Mouse (Mus musculus) CH12.LX (cell line): Measurements from ENCODE around the gene Inpp5e. TPM values are rescaled to one million over a fixed set of nuclear protein-coding genes. Genes with fewer than 3 reads are reported as not detected.

Source experiments
- DNase-seq: peaks from one replicate; pipeline ENCODE4 v3.0.0-alpha.2; 2013; ENCODE audit errors: extremely low read depth
- H3K27ac ChIP-seq: 2 replicates; pipeline ENCODE4 v1.5.1; 2012; ENCODE audit warnings: low read depth, mild to moderate bottlenecking, control low read depth, moderate library complexity; ENCODE audit not compliant: insufficient read depth
- H3K27me3 ChIP-seq: replicated peaks from 2 replicates; pipeline ENCODE3; 2012; ENCODE audit warnings: inconsistent platforms
- H3K36me3 ChIP-seq, 2 experiments: replicated peaks in 1 of 2; 2 replicates each; pipeline versions ENCODE3 to v1.6.1; 2012; ENCODE audit warnings: inconsistent platforms in 1 of 2, low read length in 1 of 2, mild to moderate bottlenecking in 1 of 2, mixed read lengths in 1 of 2, moderate library complexity in 1 of 2; ENCODE audit not compliant: control insufficient read depth in 1 of 2, insufficient read depth in 1 of 2
- H3K4me1 ChIP-seq, 2 experiments: 2 replicates each; pipeline ENCODE4 v1.6.1; 2012; ENCODE audit warnings: inconsistent platforms in 1 of 2, moderate library complexity in 1 of 2; ENCODE audit not compliant: insufficient read depth in 2 of 2, control insufficient read depth in 1 of 2
- H3K4me2 ChIP-seq: 2 replicates; pipeline ENCODE4 v1.6.1; 2012; ENCODE audit warnings: low read depth, mild to moderate bottlenecking, control low read depth; ENCODE audit not compliant: poor library complexity, insufficient read depth, severe bottlenecking
- H3K4me3 ChIP-seq, 3 experiments: fragments of 150-350 bp in 1 of 3; sonication (generic) in 1 of 3; replicated peaks in 1 of 3; 2 replicates each; pipeline versions ENCODE3 to v1.5.1; 2011 to 2012; ENCODE audit warnings: low read depth in 2 of 3, low read length in 2 of 3, mild to moderate bottlenecking in 2 of 3, moderate library complexity in 2 of 3, control low read depth in 1 of 3, improper control_type of control experiment in 1 of 3, inconsistent platforms in 1 of 3, mixed read lengths in 1 of 3; ENCODE audit not compliant: poor library complexity in 1 of 3
- H3K79me2 ChIP-seq: replicated peaks from 2 replicates; pipeline ENCODE4 v1.6.1; 2012; ENCODE audit warnings: mild to moderate bottlenecking, moderate library complexity; ENCODE audit not compliant: control insufficient read depth, poor library complexity, insufficient read depth, severe bottlenecking; ENCODE audit errors: extremely low read depth
- H3K9ac ChIP-seq: 2 replicates; pipeline ENCODE4 v1.6.1; 2012; ENCODE audit warnings: low read depth, mild to moderate bottlenecking, control low read depth, moderate library complexity; ENCODE audit not compliant: insufficient read depth
- H3K9me3 ChIP-seq: replicated peaks from 2 replicates; pipeline ENCODE3; 2012; ENCODE audit warnings: low read length, inconsistent platforms, mixed read lengths
- BHLHE40 ChIP-seq: IDR thresholded peaks from 2 replicates; pipeline ENCODE4 v1.6.1; 2011; ENCODE audit warnings: mild to moderate bottlenecking, low read depth, low read length, improper control_type of control experiment
- CHD1 ChIP-seq: IDR thresholded peaks from 2 replicates; pipeline ENCODE4 v1.6.1; 2012; ENCODE audit warnings: low read depth, low read length, improper control_type of control experiment, inconsistent platforms
- CHD2 ChIP-seq: IDR thresholded peaks from 2 replicates; pipeline ENCODE4 v1.6.1; 2011; ENCODE audit warnings: low read length, improper control_type of control experiment
- CTCF ChIP-seq, 2 experiments: IDR thresholded peaks in 1 of 2; conservative IDR thresholded peaks in 1 of 2; 2 replicates each; pipeline ENCODE4 v1.5.1; 2011 to 2012; ENCODE audit warnings: low read depth in 2 of 2, low read length in 2 of 2, improper control_type of control experiment in 1 of 2, inconsistent platforms in 1 of 2, mild to moderate bottlenecking in 1 of 2, moderate library complexity in 1 of 2
- E2F4 ChIP-seq: IDR thresholded peaks from 2 replicates; pipeline ENCODE4 v1.6.1; 2011; ENCODE audit warnings: low read depth, low read length, improper control_type of control experiment; ENCODE audit not compliant: insufficient replicate concordance
- EP300 ChIP-seq: IDR thresholded peaks from 2 replicates; pipeline ENCODE4 v1.6.1; 2011; ENCODE audit warnings: low read length, improper control_type of control experiment
- ETS1 ChIP-seq: conservative IDR thresholded peaks from 2 replicates; pipeline ENCODE4 v1.6.1; 2012; ENCODE audit warnings: low read depth, mild to moderate bottlenecking, inconsistent platforms, low read length, improper control_type of control experiment, moderate library complexity
- IRF4 ChIP-seq: IDR thresholded peaks from 2 replicates; pipeline ENCODE4 v1.6.1; 2014; ENCODE audit warnings: low read depth, mild to moderate bottlenecking, inconsistent platforms, low read length, improper control_type of control experiment
- JUN ChIP-seq: IDR thresholded peaks from 2 replicates; pipeline ENCODE4 v1.6.1; 2011; ENCODE audit warnings: low read depth, mild to moderate bottlenecking, low read length, improper control_type of control experiment, moderate library complexity; ENCODE audit not compliant: insufficient read depth
- JUND ChIP-seq: conservative IDR thresholded peaks from 2 replicates; pipeline ENCODE4 v1.6.1; 2011; ENCODE audit warnings: low read depth, low read length, improper control_type of control experiment
- KAT2A ChIP-seq: IDR thresholded peaks from 2 replicates; pipeline ENCODE4 v1.6.1; 2012; ENCODE audit warnings: low read length, improper control_type of control experiment, inconsistent platforms; ENCODE audit not compliant: insufficient replicate concordance
- MAFK ChIP-seq: IDR thresholded peaks from 2 replicates; pipeline ENCODE4 v1.6.1; 2011; ENCODE audit warnings: low read length, improper control_type of control experiment; ENCODE audit not compliant: insufficient replicate concordance
- MAX ChIP-seq: IDR thresholded peaks from 2 replicates; pipeline ENCODE4 v1.6.1; 2011; ENCODE audit warnings: low read length, improper control_type of control experiment
- MAZ ChIP-seq: IDR thresholded peaks from 2 replicates; pipeline ENCODE4 v1.6.1; 2012; ENCODE audit warnings: low read depth, mild to moderate bottlenecking, inconsistent platforms, low read length, improper control_type of control experiment, moderate library complexity
- MEF2A ChIP-seq: IDR thresholded peaks from 2 replicates; pipeline ENCODE4 v1.6.1; 2014; ENCODE audit warnings: low read depth, mild to moderate bottlenecking, inconsistent platforms, low read length, improper control_type of control experiment, borderline replicate concordance
- MXI1 ChIP-seq: IDR thresholded peaks from 2 replicates; pipeline ENCODE4 v1.6.1; 2011; ENCODE audit warnings: mild to moderate bottlenecking, low read depth, low read length, improper control_type of control experiment
- MYC ChIP-seq: IDR thresholded peaks from 2 replicates; pipeline ENCODE4 v1.6.1; 2011; ENCODE audit warnings: low read depth, mild to moderate bottlenecking, improper control_type of control experiment, low read length
- NELFE ChIP-seq: IDR thresholded peaks from 2 replicates; pipeline ENCODE4 v1.6.1; 2011; ENCODE audit warnings: low read depth, low read length, improper control_type of control experiment
- PAX5 ChIP-seq: IDR thresholded peaks from 2 replicates; pipeline ENCODE4 v1.6.1; 2012; ENCODE audit warnings: low read length, inconsistent platforms, mixed read lengths
- POLR2A ChIP-seq: IDR thresholded peaks from 2 replicates; pipeline ENCODE4 v1.6.1; 2011; ENCODE audit warnings: low read depth, mild to moderate bottlenecking, improper control_type of control experiment, low read length
- POLR2AphosphoS2 ChIP-seq: IDR thresholded peaks from 2 replicates; pipeline ENCODE4 v1.6.1; 2011; ENCODE audit warnings: low read depth, low read length, improper control_type of control experiment
- RAD21 ChIP-seq: IDR thresholded peaks from 2 replicates; pipeline ENCODE4 v1.6.1; 2011; ENCODE audit warnings: low read depth, mild to moderate bottlenecking, low read length, improper control_type of control experiment, moderate library complexity
- SIN3A ChIP-seq: IDR thresholded peaks from 2 replicates; pipeline ENCODE4 v1.6.1; 2012; ENCODE audit warnings: low read length, improper control_type of control experiment, inconsistent platforms
- SMC3 ChIP-seq: IDR thresholded peaks from 2 replicates; pipeline ENCODE4 v1.6.1; 2011; ENCODE audit warnings: low read depth, low read length, improper control_type of control experiment
- TBP ChIP-seq: conservative IDR thresholded peaks from 2 replicates; pipeline ENCODE4 v1.6.1; 2011; ENCODE audit warnings: low read depth, low read length, improper control_type of control experiment
- TCF12 ChIP-seq: IDR thresholded peaks from 2 replicates; pipeline ENCODE4 v1.6.1; 2014; ENCODE audit warnings: low read depth, mild to moderate bottlenecking, inconsistent platforms, low read length, improper control_type of control experiment
- UBTF ChIP-seq: IDR thresholded peaks from 2 replicates; pipeline ENCODE4 v1.6.1; 2012; ENCODE audit warnings: low read depth, mild to moderate bottlenecking, inconsistent platforms, low read length, improper control_type of control experiment, moderate library complexity
- USF1 ChIP-seq: IDR thresholded peaks from 2 replicates; pipeline ENCODE4 v1.6.1; 2014; ENCODE audit warnings: low read depth, mild to moderate bottlenecking, inconsistent platforms, low read length, improper control_type of control experiment
- USF2 ChIP-seq: conservative IDR thresholded peaks from 2 replicates; pipeline ENCODE4 v1.6.1; 2011; ENCODE audit warnings: low read depth, low read length, improper control_type of control experiment
- ZKSCAN1 ChIP-seq: IDR thresholded peaks from 2 replicates; pipeline ENCODE4 v1.6.1; 2012; ENCODE audit warnings: low read depth, inconsistent platforms, low read length, improper control_type of control experiment, borderline replicate concordance
- ZMIZ1 ChIP-seq: IDR thresholded peaks from 2 replicates; pipeline ENCODE4 v1.6.1; 2012; ENCODE audit warnings: low read depth, mild to moderate bottlenecking, inconsistent platforms, low read length, improper control_type of control experiment
- dilution Hi-C: fragments of 300-500 bp; cut with MboI; formaldehyde crosslinking; loops from 2 replicates; pipeline ENCODE4 v1.14.3; 2020; ENCODE audit warnings: low sequenced_read_pairs; ENCODE audit not compliant: extremely low pct_unique_long_range_greater_than_20kb, extremely low pct_ligation_motif_present
- in situ Hi-C: fragments of 300-500 bp; cut with MboI; formaldehyde crosslinking; loops from 3 replicates; pipeline ENCODE4 v1.14.3; 2019; ENCODE audit warnings: low sequenced_read_pairs, low pct_ligation_motif_present, low pct_unique_long_range_greater_than_20kb, mixed read lengths
- polyA plus RNA-seq: library from polyadenylated mRNA; unstranded; fragments of >175 nt; gene quantifications from 2 replicates; pipeline ENCODE4 v1.2.1, GENCODE M21; 2012; ENCODE audit warnings: low read depth; ENCODE audit not compliant: insufficient read length
- total RNA-seq, 2 experiments: library from RNA; depleted of rRNA; stranded (reverse); fragments of 300-350 nt in 1 of 2; fragments of >200 nt in 1 of 2; gene quantifications; 2 replicates each; pipeline ENCODE4 v1.2.3; 2012 to 2014

The Inpp5e gene
- total and polyA plus RNA-seq, 3 experiments, result 5.2 to 10.2 (median 9.6) TPM

GRCm38 (mm10) chr2:26441688-26442087, 32.7 kb upstream of the Inpp5e start:
- TF ChIP-seq USF1, result no peak
- TF ChIP-seq IRF4, result no peak
- TF ChIP-seq MXI1, result no peak
- no peak for TF ChIP-seq POLR2A
- no peak for TF ChIP-seq MYC
- TF ChIP-seq CHD1, result no peak
- no peak for TF ChIP-seq CHD2
- TF ChIP-seq EP300, result no peak
- no peak for TF ChIP-seq JUN
- no peak for TF ChIP-seq USF2
- no peak for TF ChIP-seq ZMIZ1
- TF ChIP-seq E2F4, result no peak
- TF ChIP-seq KAT2A, result no peak
- no peak for TF ChIP-seq MAFK
- no peak for TF ChIP-seq CTCF (conservative IDR thresholded peaks at IDR 0.05 in 1 of 2, IDR thresholded peaks at IDR 0.05 in 1 of 2; ENCODE audit: low read depth in 2 of 2, low read length in 2 of 2)
- no peak for TF ChIP-seq ETS1
- no peak for TF ChIP-seq BHLHE40
- no peak for TF ChIP-seq PAX5
- TF ChIP-seq MEF2A, result no peak
- no peak for TF ChIP-seq SMC3
- Histone ChIP-seq H3K9ac (no peak overlapping the region), H3K36me3 (peaks cover 41 to 54% of the 10 kb centered on the region in 2 experiments), H3K9me3 (no peaks in the 10 kb centered on the region), H3K4me2 (no peak overlapping the region), H3K4me1 (peaks cover 2 to 38% of the 10 kb centered on the region in 2 experiments), H3K79me2 (peaks cover 37% of the 10 kb centered on the region), H3K27ac (no peak overlapping the region), H3K4me3 (no peak overlapping the region), H3K27me3 (no peaks in the 10 kb centered on the region)
- dilution Hi-C loops (no loop called here), in situ Hi-C loops (no loop called here)
- no peak for DNase-seq

- no peak overlapping the region for H3K4me2 ChIP-seq
- TF ChIP-seq MAZ (no peak), MXI1 (no peak), RAD21 (no peak), ZKSCAN1 (no peak), BHLHE40 (no peak), EP300 (no peak), UBTF (no peak), TCF12 (no peak), IRF4 (no peak), KAT2A (no peak), MAX (no peak), JUN (no peak), JUND (no peak), SIN3A (no peak), POLR2AphosphoS2 (no peak), NELFE (no peak), TBP (no peak), ZMIZ1 (no peak), MYC (no peak), E2F4 (no peak)
- H3K27ac ChIP-seq, result no peak overlapping the region
- no peaks in the 10 kb centered on the region for H3K9me3 ChIP-seq
- H3K4me1 ChIP-seq, result peaks cover 0 to 34% of the 10 kb centered on the region in 2 experiments; a peak in 2 of 4 replicates
- no peak overlapping the region for H3K9ac ChIP-seq
- in situ Hi-C loops (no loop called here), dilution Hi-C loops (no loop called here)
- H3K27me3 ChIP-seq, result no peaks in the 10 kb centered on the region
- no peak overlapping the region for H3K4me3 ChIP-seq
- H3K36me3 ChIP-seq, result peaks cover 41 to 55% of the 10 kb centered on the region in 2 experiments
- no peak for DNase-seq
- peaks cover 37% of the 10 kb centered on the region for H3K79me2 ChIP-seq
These were observed 32.3 kb upstream of the Inpp5e start for GRCm38 (mm10) chr2:26441261-26441660.
